Comparison of ENCODE assay signal across 14 mouse cellular contexts in genomic region chr3:63582717-63583696, GRCm38 (mm10).
DNase-seq lines count a peak whose midpoint lies in the region; ATAC-seq and TF ChIP-seq lines count a peak whose summit lies in the region.
"Had no signal": no experiment of that assay in that cellular context is flagged by ENCODE, and none has a peak within 500 bp of the region (broad histone marks: within the 10 kb centered on the region; RNA-seq: fewer than 3 reads in every experiment).

No protein-coding gene starts in this region.

- no peak for TF ChIP-seq POLR2A in brain, embryonic 14.5 days (IDR thresholded peaks at IDR 0.05; ENCODE audit: borderline replicate concordance, extremely low read depth, insufficient read depth, insufficient read length, poor library complexity, severe bottlenecking)

- H3K27ac ChIP-seq in forebrain, embryonic 14.5 days (ENCODE audit: low read depth, low read length), result 0 out of 2 replicates have a peak overlapping the region, but pooled peaks have one; percentile 33
- no peak overlapping the region for H3K27ac ChIP-seq in midbrain, postnatal 0 days (ENCODE audit: low read depth, low read length)
- H3K27ac ChIP-seq in limb, embryonic 10.5 days, result no peak overlapping the region
- H3K27ac ChIP-seq: limb, embryonic 15.5 days had no signal

- no peak for TF ChIP-seq CTCF in brain, embryonic 14.5 days (IDR thresholded peaks at IDR 0.05; ENCODE audit: borderline replicate concordance, extremely low read depth, insufficient read depth, insufficient read length)
- no peak for TF ChIP-seq CTCF in midbrain, postnatal 0 days (IDR thresholded peaks at IDR 0.05)

- no peak for DNase-seq in frontal cortex, postnatal 25 days (ENCODE audit: low spot score in 2 of 2)
- DNase-seq in brain, embryonic 14.5 days (ENCODE audit: low read depth), result peak; percentile 81
- DNase-seq in forebrain, embryonic 14.5 days (ENCODE audit: low spot score), result peak; percentile 60
- peak; percentile 78 for DNase-seq in midbrain, postnatal 0 days (ENCODE audit: low spot score)
- DNase-seq in frontal cortex, postnatal 14 days (ENCODE audit: low spot score in 2 of 2), result no peak
- no peak for DNase-seq in limb, embryonic 10.5 days (ENCODE audit: low spot score)
- no peak for DNase-seq in gastrocnemius, postnatal 36 days
- DNase-seq: layer of hippocampus, adult 9-11 months; lung, postnatal 10 days; thymus, postnatal 14 days had no signal

- ATAC-seq in frontal cortex, adult (ENCODE audit: low TSS enrichment), result peak; percentile 80
- peak; percentile 67 for ATAC-seq in forebrain, embryonic 14.5 days
- ATAC-seq in midbrain, postnatal 0 days (ENCODE audit: low FRiP score), result peak; percentile 67; the same call in 1 of the 2 replicates
- ATAC-seq: inflammation-experienced regulatory T-cells, adult 6 months had no signal

- H3K9ac ChIP-seq in forebrain, embryonic 14.5 days (ENCODE audit: low read length), result no peak overlapping the region
- no peak overlapping the region for H3K9ac ChIP-seq in midbrain, postnatal 0 days (replicated peaks; ENCODE audit: low read length, poor library complexity, severe bottlenecking)
- H3K9ac ChIP-seq: limb, embryonic 15.5 days had no signal

- H3K9me3 ChIP-seq in forebrain, embryonic 14.5 days (replicated peaks; ENCODE audit: control insufficient read depth, low read length), result no peaks in the 10 kb centered on the region
- H3K9me3 ChIP-seq in midbrain, postnatal 0 days (ENCODE audit: low read length), result no peaks in the 10 kb centered on the region
- no peaks in the 10 kb centered on the region for H3K9me3 ChIP-seq in limb, embryonic 10.5 days (replicated peaks)
- H3K9me3 ChIP-seq: G1E; limb, embryonic 15.5 days had no signal

- no peaks in the 10 kb centered on the region for H3K27me3 ChIP-seq in forebrain, embryonic 14.5 days (replicated peaks; ENCODE audit: control insufficient read depth, insufficient read depth, low read length)
- no peaks in the 10 kb centered on the region for H3K27me3 ChIP-seq in midbrain, postnatal 0 days (ENCODE audit: insufficient read depth, low read length)
- no peaks in the 10 kb centered on the region for H3K27me3 ChIP-seq in limb, embryonic 10.5 days (ENCODE audit: low read depth, poor library complexity, severe bottlenecking)
- H3K27me3 ChIP-seq: limb, embryonic 15.5 days had no signal

- 68% methylated on average over 15 of the region's 15 CpGs for WGBS in forebrain, embryonic 14.5 days
- 61% methylated on average over 15 of the region's 15 CpGs for WGBS in midbrain, postnatal 0 days
- WGBS in limb, embryonic 10.5 days, result 82% methylated on average over 15 of the region's 15 CpGs

- intact Hi-C loops in gastrocnemius, postnatal 36 days (cut with DNase I), result no loop called here

- no peak overlapping the region for H3K4me2 ChIP-seq in forebrain, embryonic 14.5 days (ENCODE audit: low read length)
- H3K4me2 ChIP-seq in midbrain, postnatal 0 days (ENCODE audit: low read depth, low read length, poor library complexity, severe bottlenecking), result no peak overlapping the region
- H3K4me2 ChIP-seq: limb, embryonic 15.5 days had no signal

- H3K36me3 ChIP-seq in forebrain, embryonic 14.5 days (ENCODE audit: control insufficient read depth, insufficient read depth, low read length), result no peaks in the 10 kb centered on the region
- H3K36me3 ChIP-seq in midbrain, postnatal 0 days (ENCODE audit: insufficient read depth, low read length), result no peaks in the 10 kb centered on the region
- H3K36me3 ChIP-seq in limb, embryonic 10.5 days, result no peaks in the 10 kb centered on the region
- H3K36me3 ChIP-seq: G1E; limb, embryonic 15.5 days had no signal

- H3K4me1 ChIP-seq in forebrain, embryonic 14.5 days (ENCODE audit: control insufficient read depth, insufficient read depth, low read length), result peaks cover 3% of the 10 kb centered on the region; the same call in 1 of the 2 replicates
- no peaks in the 10 kb centered on the region for H3K4me1 ChIP-seq in midbrain, postnatal 0 days (ENCODE audit: insufficient read depth, low read length)
- peaks cover 6% of the 10 kb centered on the region; the same call in 1 of the 2 replicates for H3K4me1 ChIP-seq in limb, embryonic 10.5 days

- no peak overlapping the region for H3K4me3 ChIP-seq in forebrain, embryonic 14.5 days (ENCODE audit: low read depth, low read length)
- no peak overlapping the region for H3K4me3 ChIP-seq in midbrain, postnatal 0 days (ENCODE audit: low read depth, low read length)
- no peak overlapping the region for H3K4me3 ChIP-seq in limb, embryonic 10.5 days
- H3K4me3 ChIP-seq: limb, embryonic 15.5 days had no signal

Comparison
In these comparisons a context has a peak if more than half of its experiments do, and no peak if none do; other contexts are left out.
1. DNase-seq: peak in brain, embryonic 14.5 days (single experiment), forebrain, embryonic 14.5 days (single experiment) and midbrain, postnatal 0 days (single experiment); none in frontal cortex, postnatal 25 days (0 of 2), frontal cortex, postnatal 14 days (0 of 2), limb, embryonic 10.5 days (single experiment) and gastrocnemius, postnatal 36 days (0 of 2).
2. Peak in every context shown above with its lines, with median percentiles within 50 percentile points of each other: ATAC-seq.